Mouse (Mus musculus) kidney, adult 2 months (tissue): ENCODE results near the gene Chd8.

Source experiments
- CTCF ChIP-seq: fragments of 200-500 bp; conservative IDR thresholded peaks from 2 replicates; pipeline ENCODE4 v1.5.1; 2011; ENCODE audit warnings: low read depth, mild to moderate bottlenecking, control low read depth, low read length, moderate library complexity, mixed read lengths; ENCODE audit not compliant: insufficient read depth, insufficient read length
- POLR2A ChIP-seq: fragments of 200-500 bp; IDR thresholded peaks from one replicate; pipeline ENCODE4 v1.6.1; 2011; ENCODE audit warnings: low read depth, low read length, control low read depth

DNA sequence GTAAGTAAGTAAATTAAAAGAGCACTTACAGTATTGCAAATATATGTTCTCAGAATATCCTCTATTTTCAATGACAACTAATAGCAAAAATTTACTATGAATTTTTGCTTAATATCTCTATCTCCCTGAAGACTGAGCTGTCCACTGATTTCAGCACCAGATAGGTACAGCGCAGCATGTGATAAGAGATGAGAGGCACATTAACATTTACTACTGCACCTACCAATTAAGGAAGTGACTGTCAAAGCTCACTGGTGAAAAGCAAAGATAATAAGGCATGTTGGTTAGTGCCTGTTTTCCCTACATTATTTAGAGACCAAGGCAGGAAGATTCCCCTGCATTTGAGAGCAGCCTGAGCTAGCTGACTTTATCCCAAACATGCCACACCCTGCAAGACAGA is 21.4 kb downstream of the Chd8 start:
- TF ChIP-seq POLR2A: no peak
- TF ChIP-seq CTCF: no peak
